13 mouse cellular contexts compared by ENCODE assay signal in genomic region chr16:45244930-45245472, GRCm38 (mm10). TPM values are rescaled to one million over a fixed set of nuclear protein-coding genes. Genes with fewer than 3 reads are reported as not detected.
A peak's percentile ranks its signal among the peaks of the same experiment; 100 is the strongest.
DNase-seq lines count a peak whose midpoint lies in the region; ATAC-seq lines count a peak whose summit lies in the region.
"Had no signal": no experiment of that assay in that cellular context is flagged by ENCODE, and none has a peak within 500 bp of the region (broad histone marks: within the 10 kb centered on the region; RNA-seq: fewer than 3 reads in every experiment).

No protein-coding gene starts in this region.

- 19% methylated on average over 3 of the region's 3 CpGs for WGBS in embryonic facial prominence, embryonic 14.5 days
- 11% methylated on average over 3 of the region's 3 CpGs for WGBS in hindbrain, embryonic 15.5 days
- WGBS in neural tube, embryonic 13.5 days, result 18% methylated on average over 3 of the region's 3 CpGs

- peak; percentile 69 for ATAC-seq in frontal cortex, adult (ENCODE audit: low TSS enrichment)
- ATAC-seq in embryonic facial prominence, embryonic 14.5 days (ENCODE audit: low read depth), result peak; percentile 74
- peak; percentile 68 for ATAC-seq in hindbrain, embryonic 15.5 days (ENCODE audit: low FRiP score, low read depth)
- ATAC-seq in neural tube, embryonic 13.5 days (ENCODE audit: low read depth), result peak; percentile 74

- no peaks in the 10 kb centered on the region for H3K9me3 ChIP-seq in embryonic facial prominence, embryonic 14.5 days (ENCODE audit: control insufficient read depth, low read length)
- no peaks in the 10 kb centered on the region for H3K9me3 ChIP-seq in hindbrain, embryonic 15.5 days
- no peaks in the 10 kb centered on the region for H3K9me3 ChIP-seq in neural tube, embryonic 13.5 days
- H3K9me3 ChIP-seq: embryonic facial prominence, embryonic 12.5 days had no signal

- no peak overlapping the region for H3K4me2 ChIP-seq in embryonic facial prominence, embryonic 14.5 days (ENCODE audit: low read depth, low read length)
- no peak overlapping the region for H3K4me2 ChIP-seq in hindbrain, embryonic 15.5 days
- H3K4me2 ChIP-seq in neural tube, embryonic 13.5 days, result no peak overlapping the region
- H3K4me2 ChIP-seq: embryonic facial prominence, embryonic 12.5 days; liver, embryonic 11.5 days had no signal

- H3K27ac ChIP-seq in embryonic facial prominence, embryonic 14.5 days (replicated peaks; ENCODE audit: low read depth, low read length), result no peak overlapping the region; the same call in 1 of the 2 replicates
- no peak overlapping the region for H3K27ac ChIP-seq in hindbrain, embryonic 15.5 days (replicated peaks)
- no peak overlapping the region for H3K27ac ChIP-seq in neural tube, embryonic 13.5 days (replicated peaks)
- H3K27ac ChIP-seq: embryonic facial prominence, embryonic 12.5 days had no signal

- H3K4me3 ChIP-seq in embryonic facial prominence, embryonic 14.5 days (ENCODE audit: low read depth, low read length), result no peak overlapping the region
- no peak overlapping the region for H3K4me3 ChIP-seq in hindbrain, embryonic 15.5 days
- no peak overlapping the region for H3K4me3 ChIP-seq in neural tube, embryonic 13.5 days
- H3K4me3 ChIP-seq: embryonic facial prominence, embryonic 12.5 days had no signal

- no peak overlapping the region for H3K9ac ChIP-seq in embryonic facial prominence, embryonic 14.5 days (ENCODE audit: low read depth, low read length)
- no peak overlapping the region for H3K9ac ChIP-seq in hindbrain, embryonic 15.5 days
- no peak overlapping the region for H3K9ac ChIP-seq in neural tube, embryonic 13.5 days
- H3K9ac ChIP-seq: embryonic facial prominence, embryonic 12.5 days had no signal

- no peaks in the 10 kb centered on the region for H3K36me3 ChIP-seq in embryonic facial prominence, embryonic 14.5 days (ENCODE audit: control insufficient read depth, insufficient read depth, low read length)
- H3K36me3 ChIP-seq in hindbrain, embryonic 15.5 days, result no peaks in the 10 kb centered on the region
- no peaks in the 10 kb centered on the region for H3K36me3 ChIP-seq in neural tube, embryonic 13.5 days
- H3K36me3 ChIP-seq: embryonic facial prominence, embryonic 12.5 days had no signal

- H3K4me1 ChIP-seq in embryonic facial prominence, embryonic 14.5 days (ENCODE audit: control insufficient read depth, insufficient read depth, low read length), result peaks cover 7% of the 10 kb centered on the region; the same call in 1 of the 2 replicates
- no peaks in the 10 kb centered on the region for H3K4me1 ChIP-seq in hindbrain, embryonic 15.5 days (replicated peaks)
- no peaks in the 10 kb centered on the region; the same call in 1 of the 2 replicates for H3K4me1 ChIP-seq in neural tube, embryonic 13.5 days (replicated peaks)
- H3K4me1 ChIP-seq: embryonic facial prominence, embryonic 12.5 days had no signal

- H3K27me3 ChIP-seq in embryonic facial prominence, embryonic 14.5 days (replicated peaks; ENCODE audit: control insufficient read depth, insufficient read depth, low read length), result no peaks in the 10 kb centered on the region
- no peaks in the 10 kb centered on the region for H3K27me3 ChIP-seq in hindbrain, embryonic 15.5 days
- H3K27me3 ChIP-seq in neural tube, embryonic 13.5 days, result no peaks in the 10 kb centered on the region
- H3K27me3 ChIP-seq: embryonic facial prominence, embryonic 12.5 days had no signal

- no peak for DNase-seq in frontal cortex, postnatal 14 days (ENCODE audit: low spot score in 2 of 2)
- peak; percentile 70 for DNase-seq in embryonic facial prominence, embryonic 14.5 days (ENCODE audit: low spot score)
- no peak for DNase-seq in adrenal gland, postnatal 4 days (ENCODE audit: low spot score in 2 of 2)
- DNase-seq in thymus, adult 18-20 months, result no peak
- DNase-seq in kidney, postnatal 10 days, result no peak
- DNase-seq: kidney, adult 8-10 months; right cerebral cortex, postnatal 25 days had no signal

RNA-seq across cellular contexts. Expression of gene Btla, which starts 20.9 kb away (rescaled TPM):
- 0.49 and 0.80 TPM in 2 replicates for polyA plus RNA-seq in embryonic facial prominence, embryonic 14.5 days (2014; fragmentation: Nextera tagmentation; extraction: Ambion mirVana)
- polyA plus RNA-seq in hindbrain, embryonic 15.5 days (2015; fragmentation: Nextera tagmentation; extraction: Ambion mirVana), result 0.07 and 0.08 TPM in 2 replicates
- 0.18 TPM in 1 of 2 replicates, not detected in the other for polyA plus RNA-seq in neural tube, embryonic 13.5 days (2015; fragmentation: Nextera tagmentation; extraction: Ambion mirVana)
- under 1 TPM; 0.53 to 0.59 TPM for total RNA-seq in adrenal gland, postnatal 4 days (2021)
- polyA plus RNA-seq: heart, postnatal 0 days had no signal
